Mouse (Mus musculus) layer of hippocampus, postnatal 36 days (tissue): ENCODE data around the gene Camta2. TPM values are rescaled to one million over a fixed set of nuclear protein-coding genes. Genes with fewer than 3 reads are reported as not detected.

Experiments used
- DNase-seq, 2 experiments: peaks; one replicate each; pipeline ENCODE4 v3.0.0; 2022
- total RNA-seq, 2 experiments: library from RNA; stranded (reverse); gene quantifications; 2 replicates each; pipeline ENCODE4 v1.2.3; 2021

Gene Camta2
- 100 to 1,000 TPM; 362 to 388 TPM for total RNA-seq

GRCm38 (mm10) chr11:70687601-70688199, at the start of gene Camta2:
TSS of gene Camta2 (minus strand) at chr11:70688105.
- DNase-seq = peak; percentile 88 to 91

GRCm38 (mm10) chr11:70733256-70733655, 45.4 kb upstream of the Camta2 start:
- DNase-seq = no peak

- peak in 1 of 2 experiments; percentile 43 for DNase-seq
Observed at GRCm38 (mm10) chr11:70731178-70731577, 43.3 kb upstream of the Camta2 start.

GRCm38 (mm10) chr11:70730427-70731038, 42.6 kb upstream of the Camta2 start:
- DNase-seq = no peak

- no peak for DNase-seq
Observed at GRCm38 (mm10) chr11:70727385-70727784, 39.5 kb upstream of the Camta2 start.

GRCm38 (mm10) chr11:70726585-70726984, 38.7 kb upstream of the Camta2 start:
- no peak for DNase-seq

GRCm38 (mm10) chr11:70724706-70725105, 36.8 kb upstream of the Camta2 start:
- no peak for DNase-seq

GRCm38 (mm10) chr11:70721072-70721471, 33.2 kb upstream of the Camta2 start:
- DNase-seq = no peak

- no peak for DNase-seq
Observed at GRCm38 (mm10) chr11:70720567-70720966, 32.7 kb upstream of the Camta2 start.

- DNase-seq = no peak
Observed at GRCm38 (mm10) chr11:70718481-70718880, 30.6 kb upstream of the Camta2 start.

GRCm38 (mm10) chr11:70715832-70716231, 27.9 kb upstream of the Camta2 start:
- DNase-seq = no peak

- no peak for DNase-seq
Observed at GRCm38 (mm10) chr11:70713222-70713621, 25.3 kb upstream of the Camta2 start.

GRCm38 (mm10) chr11:70711026-70711425, 23.1 kb upstream of the Camta2 start:
- no peak for DNase-seq

- no peak for DNase-seq
Observed at GRCm38 (mm10) chr11:70706127-70706526, 18.2 kb upstream of the Camta2 start.

GRCm38 (mm10) chr11:70702781-70703180, 14.9 kb upstream of the Camta2 start:
- DNase-seq = no peak

- DNase-seq = no peak
Observed at GRCm38 (mm10) chr11:70701984-70702733, 14.3 kb upstream of the Camta2 start.

GRCm38 (mm10) chr11:70701221-70701955, 13.5 kb upstream of the Camta2 start:
- DNase-seq = no peak

GRCm38 (mm10) chr11:70700613-70701012, 12.7 kb upstream of the Camta2 start:
- peak in 1 of 2 experiments; percentile 63 for DNase-seq

- DNase-seq = peak; percentile 94 to 95
Observed at GRCm38 (mm10) chr11:70699722-70700556, 12.0 kb upstream of the Camta2 start, which contains the start of the genes Inca1 and Kif1c. TSS of gene Inca1 (minus strand) at chr11:70700155. TSS of gene Kif1c (plus strand) at chr11:70700548.

GRCm38 (mm10) chr11:70699051-70699450, 11.1 kb upstream of the Camta2 start:
- DNase-seq = no peak

GRCm38 (mm10) chr11:70697376-70697775, 9.5 kb upstream of the Camta2 start:
- no peak for DNase-seq

- no peak for DNase-seq
Observed at GRCm38 (mm10) chr11:70693504-70693903, 5.6 kb upstream of the Camta2 start.
